Mouse (Mus musculus) granulocyte monocyte progenitor cell, adult 5-6 weeks (primary cell): Measurements from ENCODE around the gene Gm14406. TPM values are rescaled to one million over a fixed set of nuclear protein-coding genes. Genes with fewer than 3 reads are reported as not detected.
"Not testable (repeated sequence)": the region's sequence is repeated elsewhere in the genome, so short reads cannot be mapped to it uniquely, and the experiment has no call there.

ENCODE experiments used
- ATAC-seq: replicated peaks from 2 replicates; pipeline ENCODE4 v1.8.0; 2016; ENCODE audit warnings: mild to moderate bottlenecking, moderate TSS enrichment, inconsistent platforms; ENCODE audit not compliant: poor library complexity, severe bottlenecking
- total RNA-seq, 2 experiments: library from RNA; stranded (forward) in 1 of 2; stranded (reverse) in 1 of 2; fragments of 200-712, 200-1000 nt in 1 of 2; fragments of >200 nt in 1 of 2; fragmentation: Nextera tagmentation in 1 of 2; gene quantifications; 2 replicates each; pipeline ENCODE4 v1.2.3; 2014 to 2017

Gene Gm14406
- total RNA-seq (2014; fragmentation: Nextera tagmentation) (not detected in 2 replicates), total RNA-seq (2017) (not detected in 2 replicates)

- not testable (repeated sequence) for ATAC-seq
These were observed at the start of gene Gm14406 for GRCm38 (mm10) chr2:177577998-177578397. TSS of gene Gm14406 (minus strand) at chr2:177578210.

GRCm38 (mm10) chr2:177575141-177575540, 2.9 kb downstream of the Gm14406 start:
- ATAC-seq, result not testable (repeated sequence)

- ATAC-seq, result not testable (repeated sequence)
These were observed 18.6 kb downstream of the Gm14406 start for GRCm38 (mm10) chr2:177559365-177559764.

GRCm38 (mm10) chr2:177555261-177555660, 22.7 kb downstream of the Gm14406 start:
- ATAC-seq, result not testable (repeated sequence)

- not testable (repeated sequence) for ATAC-seq
These were observed 40.3 kb downstream of the Gm14406 start for GRCm38 (mm10) chr2:177537717-177538116.

- not testable (repeated sequence) for ATAC-seq
These were observed 40.9 kb downstream of the Gm14406 start for GRCm38 (mm10) chr2:177537141-177537540.

GRCm38 (mm10) chr2:177535876-177536275, 42.1 kb downstream of the Gm14406 start:
- ATAC-seq, result no peak

- ATAC-seq, result not testable (repeated sequence)
These were observed 53.8 kb downstream of the Gm14406 start for GRCm38 (mm10) chr2:177524171-177524570.

- ATAC-seq, result not testable (repeated sequence)
These were observed 54.3 kb downstream of the Gm14406 start for GRCm38 (mm10) chr2:177523674-177524073.

- ATAC-seq, result no peak
These were observed 54.9 kb downstream of the Gm14406 start for GRCm38 (mm10) chr2:177523061-177523460.

GRCm38 (mm10) chr2:177520035-177520434, 58.0 kb downstream of the Gm14406 start:
- ATAC-seq, result no peak

Other genes starting within 250 kb of the Gm14406 start
- gene Gm14418, start 179.9 kb downstream of the Gm14406 start, total RNA-seq (2014; fragmentation: Nextera tagmentation), result 1.8 and 5.1 TPM in 2 replicates
- gene Gm14418, start 179.9 kb downstream of the Gm14406 start, total RNA-seq (2017), result 1.8 and 5.4 TPM in 2 replicates
- gene Zfp970, start 113.5 kb downstream of the Gm14406 start, total RNA-seq (2014; fragmentation: Nextera tagmentation), result 11.7 and 27.4 TPM in 2 replicates
- gene Zfp970, start 113.5 kb downstream of the Gm14406 start, total RNA-seq (2017), result 13.9 and 14.8 TPM in 2 replicates
- 3.0 and 9.5 TPM in 2 replicates for gene Gm14403, start 80.0 kb downstream of the Gm14406 start, total RNA-seq (2014; fragmentation: Nextera tagmentation)
- gene Gm14403, start 80.0 kb downstream of the Gm14406 start, total RNA-seq (2017), result 9.1 and 9.6 TPM in 2 replicates
- gene Gm14322, start 181.1 kb upstream of the Gm14406 start, total RNA-seq (2014; fragmentation: Nextera tagmentation), result 1.8 and 4.4 TPM in 2 replicates
- gene Gm14322, start 181.1 kb upstream of the Gm14406 start, total RNA-seq (2017), result 2.2 and 6.1 TPM in 2 replicates